Mouse (Mus musculus) gonadal fat pad, adult 2 months (tissue): ENCODE measurements around the gene Btc. TPM values are rescaled to one million over a fixed set of nuclear protein-coding genes. Genes with fewer than 3 reads are reported as not detected.

Source experiments
- DNase-seq: peaks from one replicate; pipeline ENCODE4 v3.0.0-alpha.2; 2012; ENCODE audit warnings: low read depth
- polyA plus RNA-seq: library from polyadenylated mRNA; depleted of rRNA; stranded (reverse); fragments of >200 nt; gene quantifications from 2 replicates; pipeline ENCODE4 v1.2.3, GENCODE M21; 2012; rRNA removed

Btc gene
- polyA plus RNA-seq: 1.0 and 1.1 TPM in 2 replicates

DNA sequence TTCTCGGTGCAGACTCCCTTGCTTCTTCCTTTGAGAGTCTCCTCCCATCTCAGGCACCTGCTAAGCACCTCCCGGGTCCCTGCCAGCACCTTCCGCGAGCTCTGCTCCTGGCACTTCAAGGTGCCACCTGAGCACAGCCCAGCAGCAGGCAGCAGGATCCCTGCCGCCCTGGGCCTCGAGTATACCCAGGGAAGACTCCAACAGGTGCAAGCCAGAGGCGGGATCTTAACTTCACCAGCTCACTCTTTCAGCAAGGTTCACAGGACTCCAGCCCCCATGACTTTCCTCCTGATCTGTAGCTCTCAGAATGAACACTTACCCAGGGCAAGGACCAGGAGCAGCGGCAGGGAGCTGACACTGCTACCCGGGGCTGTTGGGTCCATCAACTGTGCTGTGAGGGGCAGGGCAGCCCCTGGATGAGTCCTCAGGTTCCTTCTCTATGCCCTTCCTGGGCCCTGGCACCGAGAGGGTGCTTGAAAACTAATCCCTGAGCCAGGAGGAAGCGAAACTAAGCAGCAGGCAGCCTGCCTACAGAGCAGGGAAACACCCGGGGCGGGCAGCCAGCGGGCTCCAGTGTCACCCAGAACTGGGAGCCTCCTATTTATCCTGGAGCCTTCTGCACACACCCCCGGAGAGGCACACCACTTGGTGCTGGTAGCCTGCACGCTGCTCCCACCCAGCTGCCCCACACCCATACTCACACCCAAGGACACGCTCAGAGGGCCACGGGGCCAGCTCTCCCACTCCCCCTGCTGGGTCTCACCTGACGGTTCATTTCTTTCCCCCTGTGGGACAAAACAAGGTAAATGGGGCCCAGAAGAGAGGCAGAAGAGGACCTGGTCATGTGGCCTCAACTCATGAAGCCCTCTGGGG lies at the start of gene Btc:
Gene Btc (minus strand): TSS at position 656 of the 873 bp plus-strand sequence.
- DNase-seq: no peak

DNA sequence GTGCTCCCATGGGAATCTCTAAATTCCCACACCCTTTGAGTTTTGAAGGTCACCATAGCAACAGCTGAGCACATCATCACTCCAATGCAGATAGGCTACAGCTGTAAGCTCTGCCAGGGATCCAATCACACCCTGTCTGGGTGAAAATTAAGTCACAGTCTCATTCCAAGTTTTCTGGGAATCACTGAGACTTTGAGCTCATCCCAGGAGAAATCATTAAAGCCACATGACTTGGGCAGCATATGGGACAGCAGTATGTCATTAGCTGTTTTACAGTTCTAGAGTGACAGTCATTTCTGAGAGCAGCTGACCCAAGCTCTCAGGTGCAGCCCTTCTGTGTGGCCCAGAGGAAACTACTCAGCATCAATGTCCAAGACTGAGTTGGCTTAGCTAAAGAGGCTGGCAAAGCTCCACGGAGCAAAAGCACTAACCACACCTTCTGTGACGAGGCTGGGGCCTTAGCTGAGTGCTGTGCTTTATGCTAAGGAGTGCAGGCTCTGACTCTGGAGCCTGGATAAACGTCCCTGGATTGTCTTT lies 42.3 kb upstream of the Btc start:
- DNase-seq: no peak

DNA sequence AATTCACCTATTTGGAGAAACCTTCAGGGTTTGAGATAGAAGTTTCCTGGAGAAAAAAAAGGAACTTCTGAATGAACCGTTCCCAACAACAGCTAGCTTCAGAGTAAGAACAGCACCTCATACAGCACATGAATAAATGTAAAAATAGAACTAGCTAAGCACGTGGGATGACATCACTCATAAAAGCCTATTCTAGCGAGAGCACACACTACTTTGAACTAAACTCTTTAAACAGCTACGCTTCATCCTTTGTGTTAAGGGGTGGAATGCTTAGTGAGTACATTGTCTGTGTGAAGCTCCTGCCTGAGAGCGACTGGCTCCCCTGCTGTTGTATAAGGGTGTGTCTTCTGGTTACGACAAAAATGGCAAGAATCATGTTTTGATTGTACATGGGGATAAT lies 33.8 kb upstream of the Btc start:
- DNase-seq: no peak

DNA sequence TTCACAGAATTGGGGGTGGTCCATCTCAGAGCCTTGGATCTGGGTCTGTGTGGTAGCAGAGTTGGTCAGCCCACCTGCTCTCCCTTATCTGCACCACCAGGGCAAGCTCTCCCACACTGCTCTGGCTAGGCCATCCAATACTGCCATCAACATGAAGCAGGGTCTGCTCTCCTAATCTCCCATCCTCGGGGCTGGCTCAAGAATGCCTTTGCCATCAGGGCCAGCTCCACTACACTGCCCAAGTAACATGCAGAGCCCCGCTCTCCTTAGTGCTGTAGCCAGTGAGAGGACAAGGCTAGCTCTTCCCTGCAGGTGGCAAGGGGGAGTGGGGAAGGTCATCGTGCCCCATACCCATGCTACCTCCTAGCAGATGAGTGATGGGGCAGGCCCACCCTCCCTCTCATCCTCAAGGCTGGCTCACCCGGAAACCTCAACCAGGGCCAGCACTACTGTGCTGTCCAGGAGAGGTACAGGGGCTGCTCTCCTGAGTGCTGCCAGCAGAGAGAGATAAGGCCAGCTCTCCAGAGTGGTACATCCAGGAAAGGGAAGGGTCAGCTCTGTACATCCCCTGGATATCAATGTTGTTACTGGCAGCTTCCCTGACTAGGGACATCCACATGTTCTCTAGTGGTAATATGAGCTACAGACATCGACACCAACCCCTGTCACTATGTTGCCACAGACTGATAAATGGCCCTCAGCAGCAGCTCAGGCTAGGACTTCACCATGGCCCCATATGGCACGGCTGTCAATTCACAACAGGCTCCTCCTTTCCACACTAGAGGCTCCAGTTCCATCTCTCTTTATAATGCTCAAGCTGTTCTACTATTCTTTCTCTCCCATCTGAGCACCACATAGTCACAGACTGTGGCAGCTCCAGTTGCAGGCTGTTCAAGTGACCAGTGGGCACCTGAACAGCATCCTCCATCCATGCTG lies 32.2 kb upstream of the Btc start:
- no peak for DNase-seq

DNA sequence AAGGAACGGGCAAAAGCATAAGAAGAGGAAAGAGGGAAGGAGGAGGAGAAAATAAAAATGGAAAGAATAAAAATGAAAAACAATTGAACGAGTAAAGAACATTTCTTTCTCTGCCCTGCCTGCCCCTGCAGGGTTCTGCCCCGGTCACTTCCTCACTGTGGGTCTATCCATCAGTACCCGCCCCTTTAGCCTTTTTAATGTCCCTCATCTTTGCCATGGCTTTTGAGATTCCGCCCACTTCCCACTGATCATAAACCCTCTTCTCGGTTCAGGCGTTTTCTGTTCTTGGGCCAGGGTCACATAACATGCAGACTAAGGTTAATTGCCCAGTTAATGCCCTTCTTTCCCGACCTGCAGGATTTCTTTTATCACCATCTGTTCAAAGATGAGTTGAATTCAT lies 25.8 kb upstream of the Btc start:
- DNase-seq: no peak

DNA sequence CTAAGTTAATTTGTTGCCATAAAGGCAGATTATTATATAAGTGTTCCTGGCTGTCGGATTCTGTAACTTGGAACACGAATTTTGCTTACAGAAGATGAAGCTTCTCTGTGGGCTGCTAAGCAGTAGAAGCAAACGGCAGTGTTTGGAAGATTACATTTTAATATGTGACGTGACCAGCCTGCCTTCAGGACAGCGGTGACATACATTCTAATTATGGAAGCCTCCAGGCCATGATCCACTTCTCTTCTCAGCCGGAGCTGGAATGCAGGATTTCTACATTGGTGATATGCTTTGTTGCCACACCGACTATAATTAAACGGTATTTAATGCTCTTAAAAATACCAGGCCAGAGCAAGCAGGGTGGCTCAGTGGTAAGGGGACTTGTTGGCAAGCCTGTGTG lies 11.0 kb upstream of the Btc start:
- no peak for DNase-seq

DNA sequence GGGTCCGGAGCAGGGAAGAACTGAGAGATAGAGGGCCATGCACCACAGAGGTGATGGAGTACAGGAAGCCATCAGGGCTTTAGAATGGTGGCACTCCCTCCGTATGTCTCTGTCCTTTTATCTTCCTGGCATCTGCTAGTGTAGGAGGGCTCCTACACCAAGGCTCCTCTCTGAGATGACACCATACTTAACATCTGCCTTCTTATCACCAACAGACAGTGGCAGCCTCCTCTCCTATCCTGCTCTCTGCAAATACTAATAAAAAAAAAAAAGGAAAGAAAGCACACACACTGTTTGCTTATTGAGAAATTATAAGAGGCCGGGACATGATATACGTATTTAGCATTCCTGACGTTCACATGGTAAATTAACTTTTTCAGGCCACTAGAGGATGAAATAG lies 1.5 kb upstream of the Btc start:
- no peak for DNase-seq

DNA sequence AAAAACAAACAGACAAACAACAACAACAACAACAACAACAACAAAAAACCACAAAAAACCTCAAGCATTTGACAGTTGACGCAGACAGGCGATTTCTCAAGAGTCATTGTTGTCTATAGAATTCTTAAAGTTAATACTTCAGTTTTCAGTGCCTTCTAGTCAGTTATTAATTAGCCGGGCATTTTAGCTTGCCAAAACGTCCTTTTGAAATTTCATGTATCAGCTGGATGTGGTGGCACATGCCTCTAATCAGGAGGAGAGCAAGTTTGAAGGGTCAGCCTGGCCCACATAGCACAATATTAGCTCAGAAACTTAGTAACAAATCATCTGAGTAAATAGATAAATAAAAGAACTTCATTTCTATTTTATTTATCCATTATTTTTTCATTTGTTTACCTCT lies 487 bp upstream of the Btc start:
- no peak for DNase-seq

DNA sequence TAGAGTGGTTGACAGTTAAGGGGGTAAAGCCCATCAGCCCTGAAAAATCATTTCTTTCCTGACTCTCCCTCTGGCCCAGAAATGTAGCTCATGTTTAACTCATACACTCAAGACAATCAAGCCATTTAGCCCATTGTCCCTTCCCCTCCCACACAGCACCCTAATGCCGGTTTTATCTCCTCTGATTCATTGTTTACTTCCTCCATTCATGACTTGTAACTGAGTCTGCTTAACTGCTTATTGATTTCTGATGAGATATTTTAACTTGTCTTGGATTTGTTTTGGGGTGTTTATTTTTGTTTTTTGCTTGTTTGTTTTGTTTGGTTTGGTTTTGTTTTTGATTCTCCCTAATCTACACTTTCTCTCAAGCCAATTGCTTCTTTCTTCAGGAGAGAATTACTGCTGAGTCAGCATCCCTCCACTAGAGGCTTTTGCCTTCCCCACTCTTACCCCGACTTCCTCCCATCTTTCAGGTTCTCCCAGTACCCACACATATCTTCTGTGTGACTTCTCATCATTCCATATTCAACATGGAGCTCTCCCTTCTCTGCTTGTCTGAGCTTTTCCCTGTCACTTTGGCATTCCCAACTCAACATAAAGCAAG lies 2.2 kb downstream of the Btc start:
- no peak for DNase-seq

DNA sequence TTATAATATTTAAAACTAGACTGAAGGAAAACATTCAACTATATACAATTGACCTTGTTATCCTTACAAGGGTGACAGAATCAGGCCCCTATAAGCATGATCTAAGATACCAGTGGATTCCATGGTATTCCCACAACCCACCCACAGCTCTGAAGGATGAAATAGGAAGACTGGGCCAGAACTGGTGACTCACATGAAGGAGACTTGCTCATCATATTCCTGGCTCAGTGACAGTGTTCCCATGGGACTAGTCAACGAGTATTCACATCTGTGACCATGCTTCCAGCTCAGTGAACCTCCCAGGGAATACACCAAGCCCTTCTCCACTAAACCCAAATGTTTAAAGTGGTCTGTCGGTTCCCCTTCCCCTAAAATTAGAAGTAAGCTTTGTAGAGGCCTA lies 27.3 kb downstream of the Btc start:
- DNase-seq: no peak

DNA sequence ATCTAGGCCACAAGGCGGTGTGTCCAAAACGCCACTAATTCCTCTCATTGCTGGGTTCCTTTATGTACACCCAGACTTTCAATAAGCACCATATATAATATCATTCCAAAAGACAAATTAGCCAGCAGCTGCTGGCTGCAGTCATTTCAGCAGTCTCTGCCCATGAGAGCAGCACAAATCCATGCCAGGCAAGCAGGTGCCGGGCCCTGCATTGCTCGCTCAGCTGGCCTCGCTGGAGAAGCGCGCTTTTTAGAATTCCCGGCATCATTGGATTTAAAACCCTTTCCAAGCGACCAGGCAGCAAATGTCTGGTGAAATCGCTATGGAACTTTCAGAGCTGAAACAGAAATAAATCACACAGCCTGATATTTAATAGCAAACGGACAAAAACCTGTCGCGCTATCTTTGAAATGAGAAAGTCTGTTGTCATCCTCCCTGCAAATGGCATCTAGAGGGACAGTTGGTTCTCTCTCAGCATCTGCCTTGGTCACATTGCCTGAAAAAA lies 34.7 kb downstream of the Btc start:
- no peak for DNase-seq

DNA sequence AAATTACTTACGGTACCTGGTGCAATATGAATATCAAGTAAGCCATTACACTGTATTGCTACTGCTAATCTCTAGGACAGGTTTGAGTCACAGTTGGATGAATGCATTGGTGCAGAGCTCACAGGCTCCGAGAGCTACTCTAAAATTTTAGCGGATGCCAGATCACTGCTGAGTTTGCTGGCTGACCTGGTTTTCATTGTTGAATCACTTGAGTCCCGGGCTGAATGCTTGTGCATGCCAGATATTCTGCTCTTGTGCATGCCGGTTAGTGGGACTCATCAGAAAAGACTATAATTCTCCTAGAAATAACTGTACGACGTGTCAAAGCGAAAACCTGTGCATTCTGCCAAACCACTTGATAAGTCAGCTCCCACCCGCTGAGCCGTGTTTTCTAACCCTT lies 35.9 kb downstream of the Btc start:
- no peak for DNase-seq

DNA sequence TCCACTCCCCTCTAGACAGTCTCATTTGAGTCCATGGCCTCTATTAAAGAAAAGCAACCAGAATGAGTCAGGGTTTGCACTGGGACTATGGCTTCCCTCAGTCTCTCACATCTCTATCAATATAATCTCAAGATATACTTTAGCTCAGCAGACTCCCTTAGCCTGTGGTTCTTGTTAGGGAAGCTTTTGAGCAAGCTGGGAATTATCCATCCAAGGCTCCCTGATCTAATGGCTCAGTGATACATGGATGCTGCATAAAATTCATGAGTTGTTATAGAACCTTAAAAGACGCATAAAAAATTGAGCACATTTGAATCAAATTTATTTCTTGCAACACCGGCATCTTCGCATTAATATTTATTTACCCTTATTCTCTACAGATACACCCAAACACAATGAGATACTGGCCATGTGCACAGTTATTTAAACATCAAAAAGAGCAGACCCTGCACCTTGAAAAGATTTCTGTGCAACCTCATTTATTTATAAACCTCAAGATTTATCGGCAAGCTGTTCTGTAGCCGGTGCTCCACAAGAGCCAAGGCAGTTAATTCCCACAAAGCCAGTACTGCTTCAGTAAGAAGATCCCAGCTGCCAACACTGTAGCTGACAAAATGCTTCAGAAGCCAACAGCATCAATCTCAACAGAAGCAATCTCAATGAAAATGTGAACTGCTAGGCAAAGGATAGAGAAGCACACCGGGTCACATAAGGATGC lies 39.4 kb downstream of the Btc start:
- DNase-seq: no peak

DNA sequence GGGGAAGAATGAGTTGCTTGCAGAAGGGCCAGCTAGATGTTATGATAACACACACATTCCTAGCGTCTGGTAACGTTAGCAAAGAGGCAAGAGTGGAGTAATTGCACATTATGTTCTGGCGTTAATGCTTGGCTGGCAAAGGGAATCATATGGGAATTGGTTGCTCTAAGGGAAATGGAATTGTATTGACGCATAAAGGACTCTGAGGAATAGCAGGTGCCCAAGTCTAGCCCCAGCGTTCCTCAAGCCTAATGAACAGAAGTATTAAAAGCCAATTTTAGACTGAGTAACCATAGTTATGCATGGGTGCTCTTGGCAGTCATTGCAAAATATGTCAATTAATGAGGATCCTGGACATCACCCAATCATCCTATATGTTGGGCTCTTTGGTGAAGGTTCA lies 50.1 kb downstream of the Btc start:
- peak; percentile 51 for DNase-seq

DNA sequence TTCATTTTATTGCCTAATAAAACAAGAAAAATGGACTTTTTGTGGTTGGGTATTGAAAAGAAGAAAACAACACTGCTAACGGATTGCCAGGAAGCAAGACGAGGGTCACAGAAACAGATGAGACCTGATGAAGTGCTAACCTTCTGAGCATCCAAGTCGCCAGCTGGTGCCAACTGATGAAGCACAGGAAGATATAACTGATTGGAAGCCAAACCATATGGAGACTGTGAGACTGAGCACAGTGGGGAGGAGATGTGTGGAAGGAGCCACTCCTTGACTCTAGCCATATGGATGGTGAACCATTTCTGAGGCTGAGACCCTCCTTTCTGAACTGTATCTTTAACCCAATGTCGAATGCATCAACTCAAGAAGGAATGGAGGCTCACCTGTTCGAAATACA lies 57.1 kb downstream of the Btc start:
- DNase-seq: no peak

DNA sequence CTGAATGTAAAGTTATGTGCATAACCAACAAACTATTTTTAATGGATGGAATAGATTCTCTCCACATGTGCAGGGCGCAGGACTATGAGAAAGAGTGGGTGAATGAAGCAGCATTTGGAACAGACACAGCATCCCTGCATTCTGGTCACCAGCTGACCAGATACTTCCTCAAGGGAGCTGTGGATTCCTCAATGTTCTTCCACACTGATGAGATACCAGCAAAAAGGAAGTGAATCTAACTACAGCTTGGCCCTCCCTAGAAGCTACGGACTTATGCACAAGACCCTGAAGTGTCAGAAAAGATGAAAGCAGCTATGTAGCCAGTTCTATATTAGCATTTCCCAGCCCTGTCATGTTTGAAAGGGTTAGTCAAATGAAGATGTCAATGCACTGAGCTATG lies 57.7 kb downstream of the Btc start:
- DNase-seq: no peak

DNA sequence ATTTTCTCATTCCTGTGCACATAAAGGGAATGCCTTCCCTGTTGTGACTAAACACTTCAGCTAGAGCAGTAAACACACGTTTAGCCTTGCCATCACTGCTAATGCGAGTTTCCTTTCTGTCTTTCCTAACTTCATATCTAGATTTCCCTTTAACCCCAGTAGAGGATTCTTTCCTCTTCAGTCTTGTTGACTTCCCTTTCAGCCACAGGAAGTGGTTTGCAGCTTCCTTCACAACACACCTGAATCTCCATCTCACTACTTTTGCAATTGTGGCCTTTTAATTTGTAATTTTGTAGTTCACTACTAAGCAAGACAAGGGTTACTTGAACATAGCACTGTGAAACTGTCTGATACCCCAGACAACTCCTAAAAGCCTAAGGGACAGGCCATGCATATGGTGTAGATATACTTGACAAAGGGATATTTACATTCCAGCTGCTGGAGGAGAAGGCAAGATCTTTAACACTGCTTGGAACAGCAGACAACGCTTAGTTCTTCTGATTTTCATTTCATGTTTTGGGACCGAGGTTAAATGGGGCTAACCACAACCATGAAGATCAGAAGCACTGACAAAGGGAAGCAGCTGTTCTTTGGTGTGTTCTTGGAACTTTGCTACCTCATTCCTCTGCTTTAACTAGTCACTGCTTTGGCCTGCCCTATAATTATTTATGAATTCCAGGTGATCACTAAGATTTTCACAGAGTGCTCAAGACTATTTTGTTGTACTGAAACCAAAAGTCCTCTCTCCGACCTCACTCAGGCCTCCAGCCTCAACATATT lies 60.6 kb downstream of the Btc start:
- no peak for DNase-seq

DNA sequence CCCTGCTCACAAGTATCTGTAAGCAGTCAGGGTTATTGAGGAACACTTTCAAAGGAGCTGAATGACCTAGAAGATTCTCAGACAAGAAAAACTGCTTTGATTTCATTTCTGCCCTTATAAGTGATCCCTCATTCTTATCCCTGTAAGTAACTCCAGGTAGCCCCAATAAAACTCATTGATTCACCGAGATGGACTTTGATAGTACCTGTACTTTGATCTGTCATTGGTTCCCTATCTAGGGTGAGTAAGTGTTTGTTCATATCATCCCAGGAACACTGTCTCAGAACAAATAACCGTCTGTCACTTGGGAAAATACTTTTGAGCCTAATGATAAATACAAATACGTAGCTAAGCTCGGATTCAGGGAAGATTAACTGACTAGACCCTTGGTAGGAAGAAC lies 68.6 kb downstream of the Btc start:
- no peak for DNase-seq

DNA sequence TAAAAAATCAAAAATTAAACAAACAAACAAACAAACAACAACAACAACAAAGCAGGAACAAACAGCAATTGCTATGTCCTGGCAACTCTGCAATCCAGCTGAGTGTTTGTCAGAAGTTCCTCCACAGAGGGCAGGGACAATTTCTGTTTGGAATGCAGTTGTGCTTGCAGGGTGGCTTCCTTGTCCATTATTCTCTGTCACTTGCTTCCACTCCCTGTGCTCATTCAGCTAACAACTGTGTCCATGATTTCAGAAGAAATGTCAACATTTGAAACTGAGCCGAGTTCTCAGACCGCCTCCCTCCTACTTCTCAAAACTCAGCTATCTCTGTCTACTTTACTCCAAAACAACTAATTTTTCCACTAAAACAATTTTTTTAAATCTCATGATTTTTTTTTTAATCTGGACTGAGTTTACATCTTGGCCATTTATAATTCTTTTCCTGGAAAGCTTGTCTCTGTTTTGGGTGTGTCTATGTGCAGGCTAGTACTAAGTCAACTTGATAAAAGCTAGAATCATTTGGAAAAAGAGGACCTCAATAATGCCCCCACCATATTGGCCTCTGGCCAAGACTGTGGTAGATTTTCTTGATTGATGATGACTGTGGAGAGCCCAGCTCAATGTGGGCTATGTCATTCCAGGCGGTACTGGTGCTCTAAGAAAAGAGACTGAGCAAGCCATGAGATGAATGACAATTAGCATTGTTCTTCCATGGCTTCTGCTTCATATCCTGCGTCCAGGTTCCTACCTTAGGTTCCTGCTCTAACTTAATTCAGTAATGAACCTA lies 70.5 kb downstream of the Btc start:
- DNase-seq: no peak

DNA sequence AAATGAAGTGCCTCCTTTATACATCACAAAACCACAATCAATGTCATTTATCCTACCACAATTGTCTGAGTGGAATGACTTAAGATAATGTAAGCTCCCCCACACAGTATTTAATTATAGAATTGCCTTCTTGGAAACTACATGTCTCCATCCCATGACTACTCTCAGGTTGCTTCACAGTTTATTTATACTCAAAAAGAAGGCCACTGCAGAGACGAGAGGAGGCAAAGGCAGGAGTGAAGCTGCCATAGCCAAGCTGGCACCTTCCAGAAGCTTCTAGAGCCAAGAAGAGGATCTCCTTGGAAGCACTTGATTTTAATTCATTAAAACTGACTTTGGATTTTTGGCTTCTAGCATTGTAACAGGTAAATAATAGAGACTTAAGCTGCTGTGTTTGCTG lies 81.0 kb downstream of the Btc start:
- no peak for DNase-seq
